ENCODE assay signal across 7 mouse cellular contexts in the genomic region with DNA sequence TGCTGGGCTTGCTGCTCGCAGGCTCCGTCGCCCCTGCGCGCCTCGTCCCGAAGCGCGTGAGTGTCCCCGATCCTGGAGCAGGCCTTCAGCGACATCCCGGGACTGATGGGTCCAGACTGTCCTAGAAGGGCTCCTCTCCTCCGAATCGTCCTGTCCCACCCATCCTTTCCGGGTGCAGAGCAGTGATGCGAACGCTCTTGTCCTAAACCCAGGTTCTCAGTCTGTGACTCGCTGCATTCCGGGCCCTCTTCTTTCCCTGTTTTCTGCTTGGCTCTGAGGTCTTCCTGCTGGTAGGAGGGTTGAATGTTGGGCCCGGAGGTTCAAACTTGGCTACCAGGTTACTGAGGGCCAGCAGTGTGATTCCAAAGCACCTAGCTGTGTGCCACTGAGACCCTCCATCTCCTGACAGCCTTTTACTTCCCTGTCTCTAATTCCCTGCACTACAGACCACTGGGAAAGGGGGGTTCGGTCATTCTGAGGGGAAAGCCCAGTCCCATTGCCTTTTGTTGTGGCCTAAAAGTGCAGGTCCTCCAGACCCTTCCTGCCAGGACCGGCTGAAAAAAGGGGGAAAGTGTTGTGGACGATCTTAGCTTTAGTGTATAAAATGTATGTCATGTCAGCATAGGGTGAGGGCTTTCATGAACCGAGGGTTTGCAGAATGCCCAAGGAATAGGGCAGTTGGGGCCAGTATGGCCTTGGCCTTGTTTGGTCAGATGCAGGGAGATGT. TPM values are rescaled to one million over a fixed set of nuclear protein-coding genes. Genes with fewer than 3 reads are reported as not detected.
DNase-seq lines count a peak whose midpoint lies in the region; ATAC-seq and TF ChIP-seq lines count a peak whose summit lies in the region.

No protein-coding gene starts in this region.

- peak; percentile 1; the same call in 1 of the 2 replicates for ATAC-seq in lung, embryonic 16.5 days (ENCODE audit: low read depth)
- ATAC-seq in limb, embryonic 13.5 days (ENCODE audit: low FRiP score, low read depth): no peak

- WGBS in lung, embryonic 16.5 days: 14% methylated on average over 24 of the region's 24 CpGs
- 14% methylated on average over 24 of the region's 24 CpGs for WGBS in forebrain, embryonic 10.5 days
- WGBS in limb, embryonic 13.5 days: 15% methylated on average over 24 of the region's 24 CpGs
- 15% methylated on average over 24 of the region's 24 CpGs for WGBS in small intestine, adult 2 months

- H3K27me3 ChIP-seq in lung, embryonic 16.5 days (ENCODE audit: control insufficient read depth, insufficient read depth, low read depth, low read length): no peaks in the 10 kb centered on the region
- H3K27me3 ChIP-seq in forebrain, embryonic 10.5 days (ENCODE audit: poor library complexity, severe bottlenecking): peaks cover 12% of the 10 kb centered on the region
- no peaks in the 10 kb centered on the region for H3K27me3 ChIP-seq in limb, embryonic 13.5 days
- no peaks in the 10 kb centered on the region for H3K27me3 ChIP-seq in small intestine, adult 2 months (ENCODE audit: control insufficient read depth, insufficient read depth, low read length)

- H3K36me3 ChIP-seq in lung, embryonic 16.5 days (ENCODE audit: control insufficient read depth, insufficient read depth, low read length): no peaks in the 10 kb centered on the region
- H3K36me3 ChIP-seq in forebrain, embryonic 10.5 days (replicated peaks): no peaks in the 10 kb centered on the region
- H3K36me3 ChIP-seq in limb, embryonic 13.5 days: 0 out of 2 replicates have a peak, but pooled peaks cover 2% of the 10 kb centered on the region
- no peaks in the 10 kb centered on the region for H3K36me3 ChIP-seq in small intestine, adult 2 months (ENCODE audit: control insufficient read depth, insufficient read depth, low read length)

- peak overlapping the region; percentile 52 for H3K4me3 ChIP-seq in lung, embryonic 16.5 days (ENCODE audit: low read length)
- H3K4me3 ChIP-seq in forebrain, embryonic 10.5 days: peak overlapping the region; percentile 64
- peak overlapping the region; percentile 61 for H3K4me3 ChIP-seq in limb, embryonic 13.5 days
- peak overlapping the region; percentile 65 for H3K4me3 ChIP-seq in small intestine, adult 2 months (ENCODE audit: low read depth, low read length)

- H3K4me1 ChIP-seq in lung, embryonic 16.5 days (replicated peaks; ENCODE audit: control insufficient read depth, insufficient read depth, low read length): 0 out of 2 replicates have a peak, but pooled peaks cover 2% of the 10 kb centered on the region
- H3K4me1 ChIP-seq in forebrain, embryonic 10.5 days: peaks cover 22% of the 10 kb centered on the region
- peaks cover 5% of the 10 kb centered on the region for H3K4me1 ChIP-seq in limb, embryonic 13.5 days
- H3K4me1 ChIP-seq in small intestine, adult 2 months (ENCODE audit: control insufficient read depth, insufficient read depth, insufficient read length, low read length): peaks cover 5% of the 10 kb centered on the region; the same call in 1 of the 2 replicates

- DNase-seq in lung, adult 18-20 months: no peak
- no peak for DNase-seq in forebrain, embryonic 10.5 days (ENCODE audit: extremely low spot score, low spot score)
- no peak for DNase-seq in right cerebral cortex, postnatal 25 days
- DNase-seq in testis, postnatal 10 days (ENCODE audit: low spot score): no peak

- peak overlapping the region; percentile 60 for H3K9ac ChIP-seq in lung, embryonic 16.5 days (ENCODE audit: low read length)
- peak overlapping the region; percentile 70 for H3K9ac ChIP-seq in limb, embryonic 13.5 days

- TF ChIP-seq POLR2A in small intestine, adult 2 months (IDR thresholded peaks at IDR 0.05; ENCODE audit: low read depth, low read length): no peak

- TF ChIP-seq CTCF in small intestine, adult 2 months (IDR thresholded peaks at IDR 0.05; ENCODE audit: extremely low read depth, insufficient read length, insufficient replicate concordance, low read depth, low read length): no peak

- H3K27ac ChIP-seq in lung, embryonic 16.5 days (ENCODE audit: low read length): 0 out of 2 replicates have a peak overlapping the region, but pooled peaks have one; percentile 0
- H3K27ac ChIP-seq in forebrain, embryonic 10.5 days: peak overlapping the region; percentile 78
- H3K27ac ChIP-seq in limb, embryonic 13.5 days: peak overlapping the region; percentile 58
- peak overlapping the region; percentile 20; the same call in 1 of the 2 replicates for H3K27ac ChIP-seq in small intestine, adult 2 months (ENCODE audit: insufficient read depth, low read depth, low read length)

- peak overlapping the region; percentile 60 for H3K4me2 ChIP-seq in lung, embryonic 16.5 days (ENCODE audit: low read depth, low read length)
- peak overlapping the region; percentile 79 for H3K4me2 ChIP-seq in limb, embryonic 13.5 days (replicated peaks)

- H3K9me3 ChIP-seq in lung, embryonic 16.5 days (ENCODE audit: control insufficient read depth, low read length): no peaks in the 10 kb centered on the region
- no peaks in the 10 kb centered on the region for H3K9me3 ChIP-seq in forebrain, embryonic 10.5 days
- no peaks in the 10 kb centered on the region for H3K9me3 ChIP-seq in limb, embryonic 13.5 days

RNA-seq across cellular contexts. Expression of a gene that starts 0.4 kb away (rescaled TPM):
- polyA plus RNA-seq in lung, embryonic 16.5 days (2015; fragmentation: Nextera tagmentation; extraction: Ambion mirVana): 22.8 TPM in 2 replicates
- polyA plus RNA-seq in forebrain, embryonic 10.5 days (2016; fragmentation: Nextera tagmentation; extraction: Ambion mirVana): 7.2 and 7.8 TPM in 2 replicates
- 17.9 and 18.0 TPM in 2 replicates for polyA plus RNA-seq in limb, embryonic 13.5 days (2015; fragmentation: Nextera tagmentation; extraction: Ambion mirVana)
- polyA plus RNA-seq in small intestine, adult 2 months (2012; rRNA removed): 16.6 and 24.2 TPM in 2 replicates

RNA-seq across cellular contexts. Expression of a gene that starts 20.4 kb away (rescaled TPM):
- polyA plus RNA-seq in lung, embryonic 16.5 days (2015; fragmentation: Nextera tagmentation; extraction: Ambion mirVana): 3.5 and 3.8 TPM in 2 replicates
- polyA plus RNA-seq in forebrain, embryonic 10.5 days (2016; fragmentation: Nextera tagmentation; extraction: Ambion mirVana): 0.25 and 0.73 TPM in 2 replicates
- polyA plus RNA-seq in limb, embryonic 13.5 days (2015; fragmentation: Nextera tagmentation; extraction: Ambion mirVana): 0.57 and 0.90 TPM in 2 replicates
- 1.1 and 1.7 TPM in 2 replicates for polyA plus RNA-seq in small intestine, adult 2 months (2012; rRNA removed)

RNA-seq across cellular contexts. Expression of a gene that starts 53.2 kb away (rescaled TPM):
- not detected in 2 replicates for polyA plus RNA-seq in lung, embryonic 16.5 days (2015; fragmentation: Nextera tagmentation; extraction: Ambion mirVana)
- not detected in 2 replicates for polyA plus RNA-seq in forebrain, embryonic 10.5 days (2016; fragmentation: Nextera tagmentation; extraction: Ambion mirVana)
- not detected in 2 replicates for polyA plus RNA-seq in limb, embryonic 13.5 days (2015; fragmentation: Nextera tagmentation; extraction: Ambion mirVana)
- polyA plus RNA-seq in small intestine, adult 2 months (2012; rRNA removed): 0.18 and 0.23 TPM in 2 replicates

Comparison
In these comparisons a context has a peak if more than half of its experiments do, and no peak if none do; other contexts are left out.
1. H3K27ac ChIP-seq: peak in every context shown above with its lines; median percentile 78 in forebrain, embryonic 10.5 days; 58 in limb, embryonic 13.5 days; 20 in small intestine, adult 2 months; 0 in lung, embryonic 16.5 days.